Mouse (Mus musculus) liver, adult 2 months (tissue): Measurements from ENCODE around the gene G530012D18Rik.
"Not testable (repeated sequence)": the region's sequence is repeated elsewhere in the genome, so short reads cannot be mapped to it uniquely, and the experiment has no call there.

Experiments used
- CTCF ChIP-seq: fragments of 200-500 bp; IDR thresholded peaks from 2 replicates; pipeline ENCODE4 v1.5.1; 2011; ENCODE audit warnings: low read depth, low read length, control low read depth
- POLR2A ChIP-seq: fragments of 200-500 bp; IDR thresholded peaks from 2 replicates; pipeline ENCODE4 v1.6.1; 2011; ENCODE audit warnings: low read length, control low read depth; ENCODE audit not compliant: insufficient read depth; ENCODE audit errors: extremely low read depth

GRCm38 (mm10) chr1:85600794-85601193 lies 25.3 kb downstream of the G530012D18Rik start:
- TF ChIP-seq CTCF, POLR2A: not testable (repeated sequence)
